Mouse (Mus musculus): Measurements from ENCODE around the gene Dennd1c.
A peak's percentile ranks its signal among the peaks of the same experiment; 100 is the strongest.

The Dennd1c gene

DNA sequence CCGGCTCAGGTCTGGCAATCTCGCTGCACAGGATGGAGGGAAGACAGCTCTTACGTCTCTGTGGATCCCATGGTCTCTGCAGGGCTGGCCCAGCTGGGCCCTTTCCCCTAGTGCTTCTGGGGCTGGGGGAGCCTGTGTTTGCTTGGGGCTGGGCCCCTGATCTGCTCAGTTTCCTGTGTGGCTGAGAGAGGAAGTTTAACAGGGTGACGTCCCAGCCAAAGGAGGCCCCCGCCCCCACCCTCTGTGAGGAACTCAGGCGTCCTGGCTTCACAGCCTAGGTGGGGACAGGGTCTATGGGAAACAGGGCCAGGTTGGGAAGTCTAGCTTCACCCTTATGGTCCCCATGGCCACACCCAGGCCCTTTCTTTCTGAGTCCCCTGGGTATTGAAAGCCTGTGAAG is at the start of gene Dennd1c:
Dennd1c (minus strand) TSS at position 179 of the 400 bp plus-strand sequence.
- DNase-seq (ENCODE audit: low read depth, low spot score) = no peak

- no peak for DNase-seq (ENCODE audit: low read depth, low spot score)
These were observed 47.7 kb upstream of the Dennd1c start for GRCm38 (mm10) chr17:57125853-57126622.

- no peak for DNase-seq (ENCODE audit: low read depth, low spot score)
These were observed 46.5 kb upstream of the Dennd1c start for GRCm38 (mm10) chr17:57124792-57125191.

GRCm38 (mm10) chr17:57123192-57124118 is 45.1 kb upstream of the Dennd1c start:
- no peak for DNase-seq (ENCODE audit: low read depth, low spot score)

DNA sequence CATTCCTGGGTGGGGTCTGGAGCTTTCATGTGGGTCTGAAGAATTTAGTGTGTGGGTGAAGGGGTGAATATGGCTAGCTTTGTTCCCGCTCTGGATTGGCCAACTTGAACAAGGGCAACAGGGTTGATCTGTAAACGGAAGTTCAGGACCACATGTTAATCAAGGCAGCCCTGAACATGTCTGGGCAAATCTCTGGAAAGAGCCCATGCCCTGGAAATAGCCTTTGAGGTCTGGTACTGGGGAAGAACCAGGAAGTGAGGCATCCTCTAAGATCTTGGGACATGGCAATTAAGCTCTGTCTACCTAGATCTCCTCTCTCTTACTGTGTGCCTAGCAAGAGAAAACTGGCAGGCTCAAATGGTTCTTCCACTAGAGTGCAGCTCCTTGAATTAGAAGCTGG is 43.5 kb upstream of the Dennd1c start:
- DNase-seq (ENCODE audit: low read depth, low spot score) = peak; percentile 70

DNA sequence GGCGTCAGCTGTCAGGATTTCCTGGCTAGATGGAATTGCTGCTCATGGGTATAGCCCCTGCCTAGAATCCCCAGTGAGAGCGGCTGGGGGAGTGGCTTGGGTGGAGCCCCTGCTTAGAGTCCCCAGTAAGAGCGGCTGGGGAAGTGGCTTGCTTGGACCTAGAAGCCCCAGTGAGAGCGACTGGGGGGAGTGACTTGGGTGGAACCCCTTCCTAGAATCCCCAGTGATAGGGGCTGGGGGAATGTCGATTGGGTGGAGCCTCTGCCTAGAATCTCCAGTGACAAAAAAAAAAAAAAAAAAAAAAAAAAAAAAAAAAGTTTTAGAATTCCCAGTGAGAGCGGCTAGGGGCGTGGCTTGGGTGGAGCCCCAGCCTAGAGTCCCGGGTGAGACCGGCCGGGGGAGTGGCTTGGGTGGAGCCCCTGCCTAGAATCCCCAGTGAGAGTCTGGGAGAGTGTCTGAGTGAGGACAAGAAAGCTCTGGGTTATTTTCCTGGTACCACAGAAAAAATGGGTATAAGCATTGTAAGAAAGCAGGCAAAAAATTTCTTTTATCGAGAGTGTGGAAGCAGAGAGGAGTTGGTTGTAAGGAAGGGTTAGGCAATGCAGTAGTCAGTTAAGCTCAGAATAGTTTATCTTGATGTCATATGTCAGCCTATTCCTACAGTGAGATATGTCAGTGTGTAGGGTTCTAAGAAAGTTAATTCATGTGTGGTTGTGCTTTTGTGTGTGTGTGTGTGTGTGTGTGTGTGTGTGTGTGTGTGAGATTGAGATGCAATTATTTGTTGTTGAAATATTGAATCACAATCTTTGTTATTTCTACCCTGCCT is 40.4 kb upstream of the Dennd1c start:
- peak; percentile 94 for DNase-seq (ENCODE audit: low read depth, low spot score)

DNA sequence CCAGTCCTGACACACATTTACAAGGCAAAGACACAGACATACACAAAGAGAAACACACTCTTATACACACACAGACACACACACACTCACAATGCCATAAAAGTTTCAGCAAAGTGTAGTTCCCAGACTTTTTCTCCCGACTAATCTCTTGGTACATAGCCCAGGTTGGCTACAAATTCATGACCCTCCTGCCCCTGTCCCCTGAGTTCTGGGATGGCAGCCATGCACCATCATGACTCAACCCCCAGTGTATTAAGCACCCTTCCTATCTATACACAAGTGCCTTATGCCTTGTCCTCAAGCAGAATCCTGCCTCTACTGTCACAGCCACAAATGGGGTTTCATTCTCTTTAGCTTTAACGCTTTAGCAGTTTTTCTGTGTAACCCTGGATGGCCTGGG is 38.5 kb upstream of the Dennd1c start:
- no peak for DNase-seq (ENCODE audit: low read depth, low spot score)

GRCm38 (mm10) chr17:57112768-57113474 is 34.6 kb upstream of the Dennd1c start:
- no peak for DNase-seq (ENCODE audit: low read depth, low spot score)

DNA sequence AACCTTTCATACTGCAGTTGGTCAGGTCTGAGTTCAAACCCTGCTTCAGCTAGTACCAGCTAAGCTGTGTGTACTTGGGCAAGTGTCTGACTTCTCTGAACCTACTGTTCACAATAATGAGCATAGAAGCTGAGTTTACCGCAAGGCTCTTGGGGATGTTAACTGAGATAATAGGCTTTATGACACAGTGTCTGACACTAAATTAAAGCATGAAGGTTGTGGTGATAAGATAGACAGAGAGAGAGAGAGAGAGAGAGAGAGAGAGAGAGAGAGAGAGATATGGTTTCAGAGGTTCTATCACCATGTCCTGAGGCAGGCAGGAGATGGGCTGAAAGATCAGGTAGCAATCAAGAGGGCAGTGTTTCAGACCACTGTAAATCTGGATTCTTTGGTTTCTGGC is 31.7 kb upstream of the Dennd1c start:
- DNase-seq (ENCODE audit: low read depth, low spot score) = no peak

GRCm38 (mm10) chr17:57108666-57109171 is 30.4 kb upstream of the Dennd1c start:
- no peak for DNase-seq (ENCODE audit: low read depth, low spot score)

GRCm38 (mm10) chr17:57108040-57108665 is 29.8 kb upstream of the Dennd1c start:
- no peak for DNase-seq (ENCODE audit: low read depth, low spot score)

- no peak for DNase-seq (ENCODE audit: low read depth, low spot score)
These were observed 28.8 kb upstream of the Dennd1c start for GRCm38 (mm10) chr17:57107064-57107463.

GRCm38 (mm10) chr17:57106035-57106368 is 27.7 kb upstream of the Dennd1c start:
- no peak for DNase-seq (ENCODE audit: low read depth, low spot score)

GRCm38 (mm10) chr17:57105181-57106034 is 27.1 kb upstream of the Dennd1c start, which contains the start of gene Tnfsf9:
Gene Tnfsf9, plus strand, starts transcription at chr17:57105325.
- peak; percentile 44 for DNase-seq (ENCODE audit: low read depth, low spot score)

- DNase-seq (ENCODE audit: low read depth, low spot score) = no peak
These were observed 26.2 kb upstream of the Dennd1c start for GRCm38 (mm10) chr17:57104496-57104895.

GRCm38 (mm10) chr17:57102276-57102675 is 24.0 kb upstream of the Dennd1c start:
- no peak for DNase-seq (ENCODE audit: low read depth, low spot score)

DNA sequence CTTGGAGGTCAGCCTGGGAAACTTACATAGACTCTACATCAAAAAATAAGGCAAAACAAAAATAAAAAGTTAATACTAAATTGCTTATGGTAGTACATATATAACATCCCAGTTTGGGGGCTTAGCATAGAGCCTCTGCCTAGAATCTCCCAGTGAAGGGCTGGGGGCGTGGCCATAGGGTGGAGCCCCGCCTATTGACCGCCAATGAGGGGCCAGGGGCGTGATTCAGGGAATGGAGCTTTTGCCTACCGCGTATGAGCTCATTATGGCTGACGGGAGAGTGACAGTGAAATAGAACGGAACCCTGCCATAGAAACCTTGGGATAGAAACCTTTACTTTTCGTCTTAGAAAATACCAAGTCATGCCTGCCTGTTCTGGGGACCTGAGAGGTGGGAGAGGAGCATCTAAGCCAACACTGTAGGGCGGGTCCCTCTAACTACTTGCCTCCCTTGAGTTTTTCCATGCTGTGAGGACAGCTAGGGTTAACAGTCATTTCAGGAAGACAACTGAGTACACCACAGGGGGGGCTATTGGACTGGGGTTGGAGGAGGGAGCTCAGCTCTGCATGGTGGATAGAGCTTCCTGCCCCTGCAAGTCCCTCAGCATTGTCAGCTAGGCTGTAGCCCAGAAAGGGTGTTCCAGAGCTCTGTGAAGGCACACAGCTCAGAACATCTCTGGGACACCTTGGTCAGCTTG is 21.5 kb upstream of the Dennd1c start:
- DNase-seq (ENCODE audit: low read depth, low spot score) = peak; percentile 79

DNA sequence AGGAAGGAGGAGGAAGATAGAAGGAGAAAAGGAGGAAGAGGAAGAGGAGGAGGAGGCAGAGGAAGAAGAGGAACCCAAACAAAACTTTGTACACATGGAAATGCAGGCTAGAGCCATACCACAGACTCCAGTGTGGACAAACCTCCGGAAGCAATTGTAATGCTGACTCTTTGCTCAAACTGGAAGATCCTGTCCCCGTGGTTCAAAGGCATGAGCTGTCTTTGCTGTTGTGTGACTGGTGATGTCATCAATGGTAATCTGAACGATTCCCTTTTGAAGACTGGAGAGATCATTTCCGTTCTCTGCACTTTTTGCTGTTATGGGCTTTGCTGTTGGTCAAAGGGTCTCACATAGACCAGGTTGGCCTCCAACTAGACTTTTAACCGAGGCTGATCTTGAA is 20.0 kb upstream of the Dennd1c start:
- no peak for DNase-seq (ENCODE audit: low read depth, low spot score)

DNA sequence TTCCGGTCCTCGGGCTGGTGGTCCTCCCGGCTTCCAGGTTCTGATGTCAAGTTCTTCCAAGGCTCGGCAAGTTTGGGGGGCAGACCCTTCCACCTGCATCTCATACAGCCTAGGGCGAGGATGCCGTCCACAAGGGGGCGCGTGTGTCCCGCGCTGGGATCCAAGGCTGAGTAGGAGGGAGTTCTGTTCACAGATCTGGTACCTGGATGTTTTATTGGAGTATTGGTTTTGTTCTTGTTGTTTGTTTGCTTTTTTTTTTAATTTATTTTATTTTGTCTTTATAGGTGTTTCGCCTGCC is 18.3 kb upstream of the Dennd1c start:
- peak; percentile 79 for DNase-seq (ENCODE audit: low read depth, low spot score)

Measured in ES-CJ7 (cell line).